Mouse (Mus musculus): ENCODE results near the gene Nat14. TPM values are rescaled to one million over a fixed set of nuclear protein-coding genes. Genes with fewer than 3 reads are reported as not detected.
"Not testable (repeated sequence)": the region's sequence is repeated elsewhere in the genome, so short reads cannot be mapped to it uniquely, and the experiment has no call there.

Gene Nat14
- 21.5 and 23.2 TPM in 2 replicates for polyA plus RNA-seq (2015; fragmentation: Nextera tagmentation; extraction: Ambion mirVana)

DNA sequence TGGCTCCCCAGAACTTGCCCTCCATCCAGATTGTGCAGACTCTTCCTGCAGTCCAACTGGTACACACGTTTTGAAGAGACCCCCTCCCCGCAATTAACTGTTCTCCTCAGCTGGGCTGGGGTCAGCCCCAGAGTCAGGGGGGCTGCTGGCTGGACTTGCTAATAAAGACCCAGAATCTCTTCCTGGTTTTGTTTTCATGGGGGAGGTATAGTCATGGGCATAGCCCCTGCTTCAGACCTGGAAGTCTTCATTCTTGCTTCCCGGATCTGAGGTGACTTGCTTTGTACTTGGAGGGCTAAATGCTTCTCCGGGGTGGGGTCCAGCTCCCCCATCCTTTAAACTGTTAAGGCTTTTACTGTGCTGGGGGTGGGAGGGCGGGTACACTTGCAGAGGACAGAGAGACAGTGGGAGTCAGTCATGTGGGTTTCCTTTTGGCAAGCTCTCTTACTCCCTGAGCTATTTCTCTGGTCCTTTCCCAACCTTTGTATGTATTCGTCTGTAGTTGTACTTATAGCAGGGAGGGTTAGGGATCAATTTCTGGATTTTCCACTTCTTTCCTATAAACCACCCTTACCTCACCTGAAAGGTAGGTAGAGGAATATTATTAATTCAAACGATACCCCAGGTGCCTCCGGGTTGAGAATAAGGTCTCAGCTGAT lies at the start of gene Nat14:
Nat14 (plus strand) TSS at position 205 of the 659 bp plus-strand sequence.
- Histone ChIP-seq H3K36me3 (peaks cover 40% of the 10 kb centered on the region), H3K27me3 (no peaks in the 10 kb centered on the region), H3K9me3 (no peaks in the 10 kb centered on the region), H3K4me2 (peak within 1 kb of the TSS; percentile 95), H3K9ac (peak within 1 kb of the TSS; percentile 73), H3K4me1 (replicated peaks) (peaks cover 76% of the 10 kb centered on the region), H3K27ac (replicated peaks) (peak within 1 kb of the TSS; percentile 99), H3K4me3 (peak within 1 kb of the TSS; percentile 43)
- WGBS: 34% methylated on average over 8 of the region's 8 CpGs
- no peak for ATAC-seq (ENCODE audit: low read depth)

DNA sequence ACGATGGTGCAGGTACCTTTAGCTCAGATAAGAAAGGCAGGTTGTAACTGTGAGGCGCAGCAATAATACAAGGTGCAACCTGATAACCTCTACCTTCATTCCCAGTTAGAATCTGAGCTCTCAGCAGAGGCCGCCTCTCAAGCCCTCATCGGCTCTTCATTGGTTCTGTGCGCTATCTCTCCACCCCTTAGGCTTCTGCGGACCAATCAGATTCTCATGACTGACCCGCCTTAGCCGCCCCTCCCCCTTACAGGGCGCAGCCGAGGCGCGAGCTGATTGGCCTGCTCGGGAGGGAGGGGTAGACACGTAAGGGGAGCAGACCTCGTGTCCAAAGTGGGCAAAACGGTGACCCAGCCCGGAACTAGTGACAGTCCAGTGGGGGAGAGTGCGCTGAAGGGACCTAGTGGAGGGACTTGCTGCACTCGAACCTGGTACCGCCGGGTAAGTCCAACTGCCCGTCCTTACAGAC lies 45.0 kb upstream of the Nat14 start, which contains the start of gene Isoc2a:
Isoc2a (plus strand) TSS at position 401 of the 469 bp plus-strand sequence.
- Histone ChIP-seq H3K4me2 (peak within 1 kb of the TSS; percentile 78), H3K36me3 (no peaks in the 10 kb centered on the region), H3K4me3 (peak within 1 kb of the TSS; percentile 53), H3K27ac (replicated peaks) (peak within 1 kb of the TSS; percentile 67), H3K27me3 (no peaks in the 10 kb centered on the region), H3K4me1 (replicated peaks) (peaks cover 15% of the 10 kb centered on the region), H3K9ac (peak within 1 kb of the TSS; percentile 71), H3K9me3 (0 out of 2 replicates have a peak, but pooled peaks cover under 1% of the 10 kb centered on the region)
- WGBS: under 1% methylated on average over 22 of the region's 22 CpGs
- peak; percentile 100 for ATAC-seq (ENCODE audit: low read depth)

- H3K36me3 ChIP-seq: no peaks in the 10 kb centered on the region
- peak overlapping the region; percentile 78 for H3K4me2 ChIP-seq
- peak overlapping the region; percentile 53 for H3K4me3 ChIP-seq
- H3K9me3 ChIP-seq: peaks cover 5% of the 10 kb centered on the region; the same call in 1 of the 2 replicates
- H3K9ac ChIP-seq: peak overlapping the region; percentile 71
- H3K27ac ChIP-seq (replicated peaks): no peak overlapping the region
- H3K27me3 ChIP-seq: no peaks in the 10 kb centered on the region
- ATAC-seq (ENCODE audit: low read depth): peak; percentile 54
- peaks cover 15% of the 10 kb centered on the region for H3K4me1 ChIP-seq (replicated peaks)
- 8% methylated on average over 11 of the region's 11 CpGs for WGBS
Observed at GRCm38 (mm10) chr7:4877226-4877625, 44.6 kb upstream of the Nat14 start.

- no peak overlapping the region for H3K9ac ChIP-seq
- no peaks in the 10 kb centered on the region for H3K27me3 ChIP-seq
- no peak overlapping the region for H3K4me2 ChIP-seq
- peaks cover 15% of the 10 kb centered on the region for H3K4me1 ChIP-seq (replicated peaks)
- peaks cover 5% of the 10 kb centered on the region; the same call in 1 of the 2 replicates for H3K9me3 ChIP-seq
- ATAC-seq (ENCODE audit: low read depth): no peak
- H3K36me3 ChIP-seq: no peaks in the 10 kb centered on the region
- H3K27ac ChIP-seq (replicated peaks): no peak overlapping the region
- H3K4me3 ChIP-seq: no peak overlapping the region
Observed at GRCm38 (mm10) chr7:4878186-4878585, 43.6 kb upstream of the Nat14 start.

GRCm38 (mm10) chr7:4879036-4879435 lies 42.8 kb upstream of the Nat14 start:
- H3K4me1 ChIP-seq (replicated peaks): peaks cover 15% of the 10 kb centered on the region
- not testable (repeated sequence) for H3K36me3 ChIP-seq; H3K27me3 ChIP-seq; H3K9me3 ChIP-seq; H3K4me2 ChIP-seq; H3K27ac ChIP-seq (replicated peaks); H3K4me3 ChIP-seq; H3K9ac ChIP-seq; ATAC-seq (ENCODE audit: low read depth)
- WGBS: 87% methylated on average over 1 of the region's 1 CpGs

GRCm38 (mm10) chr7:4886680-4887079 lies 35.1 kb upstream of the Nat14 start:
- Histone ChIP-seq H3K27ac (replicated peaks) (no peak overlapping the region), H3K4me3 (no peak overlapping the region), H3K9me3 (peaks cover 5% of the 10 kb centered on the region; the same call in 1 of the 2 replicates), H3K4me1 (replicated peaks) (no peaks in the 10 kb centered on the region), H3K27me3 (no peaks in the 10 kb centered on the region), H3K36me3 (no peaks in the 10 kb centered on the region), H3K4me2 (no peak overlapping the region), H3K9ac (no peak overlapping the region)
- WGBS: 85% methylated on average over 4 of the region's 4 CpGs
- ATAC-seq (ENCODE audit: low read depth): no peak

DNA sequence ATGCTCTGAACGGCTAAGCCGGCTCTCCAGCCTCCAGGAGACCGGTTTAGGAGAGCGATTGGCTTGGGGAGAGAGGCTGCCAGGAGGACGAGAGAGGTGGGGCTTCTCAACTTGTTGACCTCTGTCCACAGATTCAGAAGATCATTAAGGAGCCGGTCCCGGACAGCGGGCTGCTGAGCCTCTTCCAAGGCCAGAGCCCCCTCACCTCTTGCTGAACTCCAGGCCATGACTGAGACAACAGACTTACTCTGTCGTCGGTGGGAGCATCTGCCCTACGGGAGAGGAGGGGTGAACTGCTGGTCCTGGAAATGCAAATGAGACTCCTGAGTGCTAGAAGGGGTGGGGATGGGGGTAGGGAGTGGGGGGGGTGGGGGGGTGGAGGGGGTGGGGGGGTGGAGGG lies 26.6 kb upstream of the Nat14 start:
- Histone ChIP-seq H3K4me3 (no peak overlapping the region), H3K4me2 (no peak overlapping the region), H3K36me3 (no peaks in the 10 kb centered on the region), H3K9me3 (no peaks in the 10 kb centered on the region), H3K27ac (replicated peaks) (no peak overlapping the region), H3K27me3 (0 out of 2 replicates have a peak, but pooled peaks cover 4% of the 10 kb centered on the region), H3K9ac (no peak overlapping the region), H3K4me1 (replicated peaks) (peaks cover 15% of the 10 kb centered on the region)
- 56% methylated on average over 11 of the region's 11 CpGs for WGBS
- ATAC-seq (ENCODE audit: low read depth): no peak

GRCm38 (mm10) chr7:4898851-4899648 lies 22.8 kb upstream of the Nat14 start:
- Histone ChIP-seq H3K4me3 (peak overlapping the region; percentile 31), H3K27ac (replicated peaks) (peak overlapping the region; percentile 69)
- WGBS: 20% methylated on average over 18 of the region's 18 CpGs

DNA sequence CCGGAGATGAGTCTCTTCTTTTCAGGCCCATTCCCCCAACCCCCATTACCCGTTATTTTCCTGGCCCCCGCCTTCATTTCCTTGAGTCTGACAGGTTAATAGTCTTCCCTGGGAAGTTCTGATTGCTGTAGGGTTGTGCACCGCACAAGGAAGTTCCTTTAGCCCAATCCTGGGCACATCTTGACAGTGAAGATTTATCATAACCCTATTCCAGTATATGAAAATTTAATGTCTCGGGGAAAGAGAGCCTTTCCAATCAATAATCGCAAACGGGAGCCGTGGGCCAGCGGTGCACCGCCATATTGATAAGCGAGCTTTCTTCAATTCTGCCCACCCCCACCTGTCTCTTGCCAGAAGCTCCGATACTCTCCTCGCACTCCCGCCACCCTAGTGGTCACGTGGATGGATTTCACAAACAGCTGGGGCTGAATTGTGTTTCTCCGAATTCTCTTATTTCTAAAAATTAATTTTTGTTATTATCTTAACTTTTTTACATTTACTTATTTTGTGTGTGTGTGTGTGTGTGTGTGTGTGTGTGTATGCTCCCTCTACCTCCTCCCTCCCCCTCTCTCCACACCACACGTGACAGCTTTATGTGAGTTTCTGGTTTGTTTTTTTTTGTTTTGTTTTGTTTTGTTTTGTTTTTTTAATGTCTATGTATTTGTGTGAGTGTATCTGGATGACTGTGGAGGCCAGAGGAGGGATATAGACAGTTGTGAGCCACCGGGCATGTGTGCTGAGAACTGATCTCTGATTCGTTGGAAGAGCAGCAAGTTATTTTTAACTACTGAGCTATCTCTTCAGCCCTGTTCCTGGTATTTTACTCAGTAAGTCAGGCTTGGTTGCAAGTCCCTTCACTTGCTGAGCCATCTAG lies 21.9 kb upstream of the Nat14 start:
- peaks cover 22% of the 10 kb centered on the region for H3K4me1 ChIP-seq (replicated peaks)
- peak overlapping the region; percentile 31 for H3K4me3 ChIP-seq
- peak overlapping the region; percentile 69; the same call in 1 of the 2 replicates for H3K27ac ChIP-seq (replicated peaks)
- H3K36me3 ChIP-seq: no peaks in the 10 kb centered on the region
- H3K4me2 ChIP-seq: peak overlapping the region; percentile 58
- peak; percentile 60 for ATAC-seq (ENCODE audit: low read depth)
- H3K9ac ChIP-seq: peak overlapping the region; percentile 62
- WGBS: 7% methylated on average over 19 of the region's 19 CpGs
- H3K27me3 ChIP-seq: peaks cover 4% of the 10 kb centered on the region; the same call in 1 of the 2 replicates
- H3K9me3 ChIP-seq: peaks cover 8% of the 10 kb centered on the region; the same call in 1 of the 2 replicates

More at GRCm38 (mm10) chr7:4898851-4899648, 22.8 kb upstream of the Nat14 start:
- Histone ChIP-seq H3K9me3 (peaks cover 4% of the 10 kb centered on the region; the same call in 1 of the 2 replicates), H3K9ac (peak overlapping the region; percentile 62), H3K4me2 (peak overlapping the region; percentile 58), H3K4me1 (replicated peaks) (peaks cover 22% of the 10 kb centered on the region), H3K36me3 (no peaks in the 10 kb centered on the region), H3K27me3 (peaks cover 4% of the 10 kb centered on the region; the same call in 1 of the 2 replicates)
- peak; percentile 72 for ATAC-seq (ENCODE audit: low read depth)

- 30% methylated on average over 11 of the region's 11 CpGs for WGBS
- H3K36me3 ChIP-seq: no peaks in the 10 kb centered on the region
- H3K27ac ChIP-seq (replicated peaks): no peak overlapping the region
- peaks cover 4% of the 10 kb centered on the region; the same call in 1 of the 2 replicates for H3K27me3 ChIP-seq
- H3K4me1 ChIP-seq (replicated peaks): peaks cover 22% of the 10 kb centered on the region
- H3K4me3 ChIP-seq: no peak overlapping the region; the same call in 1 of the 2 replicates
- no peak for ATAC-seq (ENCODE audit: low read depth)
- no peak overlapping the region for H3K9ac ChIP-seq
- peak overlapping the region; percentile 58 for H3K4me2 ChIP-seq
- peaks cover 8% of the 10 kb centered on the region; the same call in 1 of the 2 replicates for H3K9me3 ChIP-seq
Observed at GRCm38 (mm10) chr7:4900523-4900851, 21.3 kb upstream of the Nat14 start.

DNA sequence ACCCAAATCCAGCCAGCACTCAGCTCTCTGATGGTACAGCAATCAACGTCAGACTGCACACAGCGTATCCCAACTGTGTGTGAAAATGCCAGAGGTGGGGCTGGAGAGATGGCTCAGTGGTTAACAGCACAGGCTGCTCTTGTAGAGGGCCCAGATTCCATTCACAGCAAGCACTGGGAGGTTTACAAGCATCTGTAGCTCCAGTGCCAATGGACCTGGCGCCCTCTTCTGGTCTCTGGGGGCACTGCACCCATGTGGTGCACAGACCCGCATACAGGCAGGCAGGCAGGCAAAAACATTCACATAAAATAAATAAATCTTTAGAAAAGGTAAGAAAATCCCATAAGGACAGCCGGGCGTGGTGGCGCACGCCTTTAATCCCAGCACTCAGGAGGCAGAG lies 20.7 kb upstream of the Nat14 start:
- Histone ChIP-seq H3K27me3 (peaks cover 4% of the 10 kb centered on the region; the same call in 1 of the 2 replicates), H3K4me3 (no peak overlapping the region), H3K36me3 (no peaks in the 10 kb centered on the region), H3K9ac (no peak overlapping the region), H3K27ac (replicated peaks) (no peak overlapping the region), H3K9me3 (peaks cover 8% of the 10 kb centered on the region; the same call in 1 of the 2 replicates), H3K4me2 (no peak overlapping the region), H3K4me1 (replicated peaks) (peaks cover 22% of the 10 kb centered on the region)
- ATAC-seq (ENCODE audit: low read depth): no peak
- 55% methylated on average over 8 of the region's 8 CpGs for WGBS

Measured in neural tube, embryonic 13.5 days (tissue).